ENCODE assay signal across 8 mouse cellular contexts in genomic region chr3:61363989-61364660, GRCm38 (mm10). TPM values are rescaled to one million over a fixed set of nuclear protein-coding genes. Genes with fewer than 3 reads are reported as not detected.
A peak's percentile ranks its signal among the peaks of the same experiment; 100 is the strongest.
DNase-seq lines count a peak whose midpoint lies in the region; ATAC-seq and TF ChIP-seq lines count a peak whose summit lies in the region.

No protein-coding gene starts in this region.

- peak; percentile 13 for TF ChIP-seq EP300 in stomach, postnatal 0 days (optimal IDR thresholded peaks at IDR 0.05)

- ATAC-seq in forebrain, embryonic 14.5 days, result peak; percentile 91
- ATAC-seq in liver, embryonic 16.5 days (ENCODE audit: low read depth), result peak; percentile 89
- peak; percentile 95 for ATAC-seq in neural tube, embryonic 12.5 days (ENCODE audit: low FRiP score, low read depth)
- ATAC-seq in stomach, postnatal 0 days (ENCODE audit: low FRiP score, low TSS enrichment), result peak; percentile 93

- peak; percentile 92 for DNase-seq in ES-CJ7 (ENCODE audit: low read depth, low spot score)
- DNase-seq in cerebellum, adult 11 months, result peak; percentile 89
- DNase-seq in forebrain, embryonic 14.5 days (ENCODE audit: low spot score), result peak; percentile 96
- DNase-seq in heart, postnatal 14 days, result peak; percentile 95 to 96
- peak; percentile 71 for DNase-seq in large intestine, adult 2 months (ENCODE audit: low read depth, low spot score)
- DNase-seq in stomach, postnatal 0 days (ENCODE audit: low spot score), result peak; percentile 98

- under 1% methylated on average over 50 of the region's 51 CpGs for WGBS in forebrain, embryonic 14.5 days
- under 1% methylated on average over 51 of the region's 51 CpGs for WGBS in large intestine, adult 2 months
- under 1% methylated on average over 50 of the region's 51 CpGs for WGBS in liver, embryonic 16.5 days (ENCODE audit: insufficient replicate concordance)
- under 1% methylated on average over 49 of the region's 51 CpGs for WGBS in neural tube, embryonic 12.5 days
- WGBS in stomach, postnatal 0 days, result under 1% methylated on average over 35 of the region's 51 CpGs

- H3K4me3 ChIP-seq in forebrain, embryonic 14.5 days (ENCODE audit: low read depth, low read length), result peak overlapping the region; percentile 88
- H3K4me3 ChIP-seq in liver, embryonic 16.5 days (ENCODE audit: low read depth, low read length), result peak overlapping the region; percentile 74
- peak overlapping the region; percentile 79 for H3K4me3 ChIP-seq in neural tube, embryonic 12.5 days
- H3K4me3 ChIP-seq in stomach, postnatal 0 days (ENCODE audit: low read depth, low read length), result peak overlapping the region; percentile 87

- peak; percentile 39 for TF ChIP-seq CTCF in stomach, postnatal 0 days (IDR thresholded peaks at IDR 0.05; ENCODE audit: low read depth)

- H3K36me3 ChIP-seq in forebrain, embryonic 14.5 days (ENCODE audit: control insufficient read depth, insufficient read depth, low read length), result no peaks in the 10 kb centered on the region
- H3K36me3 ChIP-seq in liver, embryonic 16.5 days (ENCODE audit: control insufficient read depth, insufficient read depth), result no peaks in the 10 kb centered on the region
- H3K36me3 ChIP-seq in neural tube, embryonic 12.5 days, result no peaks in the 10 kb centered on the region
- no peaks in the 10 kb centered on the region for H3K36me3 ChIP-seq in stomach, postnatal 0 days (ENCODE audit: control insufficient read depth, insufficient read depth, low read length)

- H3K27ac ChIP-seq in forebrain, embryonic 14.5 days (ENCODE audit: low read depth, low read length), result peak overlapping the region; percentile 92
- peak overlapping the region; percentile 85 for H3K27ac ChIP-seq in liver, embryonic 16.5 days (ENCODE audit: low read length)
- H3K27ac ChIP-seq in neural tube, embryonic 12.5 days, result peak overlapping the region; percentile 71
- H3K27ac ChIP-seq in stomach, postnatal 0 days (replicated peaks), result peak overlapping the region; percentile 99

- intact Hi-C loops in heart, postnatal 14 days (cut with DNase I), result loop anchor here (10.0 kb wide), 1 partner anchor 99 kb away; no protein-coding TSS in a partner anchor

- peak overlapping the region; percentile 90 for H3K9ac ChIP-seq in forebrain, embryonic 14.5 days (ENCODE audit: low read length)
- H3K9ac ChIP-seq in liver, embryonic 16.5 days (ENCODE audit: low read depth, low read length), result peak overlapping the region; percentile 73
- H3K9ac ChIP-seq in neural tube, embryonic 12.5 days, result peak overlapping the region; percentile 88
- peak overlapping the region; percentile 87 for H3K9ac ChIP-seq in stomach, postnatal 0 days (ENCODE audit: low read length)

- H3K4me1 ChIP-seq in forebrain, embryonic 14.5 days (ENCODE audit: control insufficient read depth, insufficient read depth, low read length), result peaks cover 20% of the 10 kb centered on the region
- H3K4me1 ChIP-seq in liver, embryonic 16.5 days (ENCODE audit: control insufficient read depth, low read depth, low read length), result peaks cover 18% of the 10 kb centered on the region
- H3K4me1 ChIP-seq in neural tube, embryonic 12.5 days, result peaks cover 14% of the 10 kb centered on the region
- no peaks in the 10 kb centered on the region; the same call in 1 of the 2 replicates for H3K4me1 ChIP-seq in stomach, postnatal 0 days (replicated peaks; ENCODE audit: control insufficient read depth, insufficient read depth)

- peak overlapping the region; percentile 87 for H3K4me2 ChIP-seq in forebrain, embryonic 14.5 days (ENCODE audit: low read length)
- H3K4me2 ChIP-seq in liver, embryonic 16.5 days (ENCODE audit: low read depth, low read length), result peak overlapping the region; percentile 97
- peak overlapping the region; percentile 64 for H3K4me2 ChIP-seq in neural tube, embryonic 12.5 days (replicated peaks)
- peak overlapping the region; percentile 86 for H3K4me2 ChIP-seq in stomach, postnatal 0 days (replicated peaks; ENCODE audit: low read depth)

- no peaks in the 10 kb centered on the region for H3K9me3 ChIP-seq in forebrain, embryonic 14.5 days (replicated peaks; ENCODE audit: control insufficient read depth, low read length)
- no peaks in the 10 kb centered on the region for H3K9me3 ChIP-seq in liver, embryonic 16.5 days (replicated peaks; ENCODE audit: control insufficient read depth, low read length)
- no peaks in the 10 kb centered on the region for H3K9me3 ChIP-seq in neural tube, embryonic 12.5 days
- H3K9me3 ChIP-seq in stomach, postnatal 0 days (ENCODE audit: control insufficient read depth, low read length), result no peaks in the 10 kb centered on the region

- no peaks in the 10 kb centered on the region for H3K27me3 ChIP-seq in forebrain, embryonic 14.5 days (replicated peaks; ENCODE audit: control insufficient read depth, insufficient read depth, low read length)
- peaks cover 3% of the 10 kb centered on the region; the same call in 1 of the 2 replicates for H3K27me3 ChIP-seq in liver, embryonic 16.5 days (ENCODE audit: control insufficient read depth, insufficient read depth, low read depth, low read length)
- H3K27me3 ChIP-seq in neural tube, embryonic 12.5 days (replicated peaks), result no peaks in the 10 kb centered on the region
- no peaks in the 10 kb centered on the region for H3K27me3 ChIP-seq in stomach, postnatal 0 days (ENCODE audit: control insufficient read depth, insufficient read depth, low read length)

RNA-seq across cellular contexts. Expression of gene B430305J03Rik, which starts 1.6 kb away (rescaled TPM):
- polyA plus RNA-seq in forebrain, embryonic 14.5 days (2014; fragmentation: Nextera tagmentation; extraction: Ambion mirVana), result not detected in 2 replicates
- total RNA-seq in heart, postnatal 14 days (2021), result under 1 TPM; 0.07 to 0.14 TPM
- 0.06 and 0.10 TPM in 2 replicates for polyA plus RNA-seq in large intestine, adult 2 months (2012; rRNA removed)
- polyA plus RNA-seq in liver, embryonic 16.5 days (2015; fragmentation: Nextera tagmentation; extraction: Ambion mirVana), result not detected in 2 replicates
- polyA plus RNA-seq in neural tube, embryonic 12.5 days (2016; fragmentation: Nextera tagmentation; extraction: Ambion mirVana), result not detected in 2 replicates
- polyA plus RNA-seq in stomach, postnatal 0 days (2015; fragmentation: Nextera tagmentation; extraction: Ambion mirVana), result not detected in 2 replicates

RNA-seq across cellular contexts. Expression of gene Rap2b, which starts 2.7 kb away (rescaled TPM):
- 14.6 and 15.2 TPM in 2 replicates for polyA plus RNA-seq in forebrain, embryonic 14.5 days (2014; fragmentation: Nextera tagmentation; extraction: Ambion mirVana)
- 1 to 10 TPM; 4.1 to 4.3 TPM for total RNA-seq in heart, postnatal 14 days (2021)
- 2.1 and 3.0 TPM in 2 replicates for polyA plus RNA-seq in large intestine, adult 2 months (2012; rRNA removed)
- polyA plus RNA-seq in liver, embryonic 16.5 days (2015; fragmentation: Nextera tagmentation; extraction: Ambion mirVana), result 1.9 and 2.0 TPM in 2 replicates
- polyA plus RNA-seq in neural tube, embryonic 12.5 days (2016; fragmentation: Nextera tagmentation; extraction: Ambion mirVana), result 13.6 and 14.6 TPM in 2 replicates
- 7.1 and 7.2 TPM in 2 replicates for polyA plus RNA-seq in stomach, postnatal 0 days (2015; fragmentation: Nextera tagmentation; extraction: Ambion mirVana)

Comparison
In these comparisons a context has a peak if more than half of its experiments do, and no peak if none do; other contexts are left out.
1. Peak in every context shown above with its lines: DNase-seq, ATAC-seq, H3K4me3 ChIP-seq and H3K27ac ChIP-seq.